Mouse (Mus musculus) bone marrow, adult 2 months (tissue): ENCODE measurements around the gene Ifna5.

Experiments used
- CTCF ChIP-seq: fragments of 200-500 bp; IDR thresholded peaks from 2 replicates; pipeline ENCODE4 v1.5.1; 2011; ENCODE audit warnings: low read length, control low read depth; ENCODE audit not compliant: control insufficient read depth, insufficient read depth
- POLR2A ChIP-seq: fragments of 200-500 bp; IDR thresholded peaks from 2 replicates; pipeline ENCODE4 v1.6.1; 2011; ENCODE audit warnings: low read depth, mild to moderate bottlenecking, control low read depth, low read length, borderline replicate concordance; ENCODE audit not compliant: control insufficient read depth

DNA sequence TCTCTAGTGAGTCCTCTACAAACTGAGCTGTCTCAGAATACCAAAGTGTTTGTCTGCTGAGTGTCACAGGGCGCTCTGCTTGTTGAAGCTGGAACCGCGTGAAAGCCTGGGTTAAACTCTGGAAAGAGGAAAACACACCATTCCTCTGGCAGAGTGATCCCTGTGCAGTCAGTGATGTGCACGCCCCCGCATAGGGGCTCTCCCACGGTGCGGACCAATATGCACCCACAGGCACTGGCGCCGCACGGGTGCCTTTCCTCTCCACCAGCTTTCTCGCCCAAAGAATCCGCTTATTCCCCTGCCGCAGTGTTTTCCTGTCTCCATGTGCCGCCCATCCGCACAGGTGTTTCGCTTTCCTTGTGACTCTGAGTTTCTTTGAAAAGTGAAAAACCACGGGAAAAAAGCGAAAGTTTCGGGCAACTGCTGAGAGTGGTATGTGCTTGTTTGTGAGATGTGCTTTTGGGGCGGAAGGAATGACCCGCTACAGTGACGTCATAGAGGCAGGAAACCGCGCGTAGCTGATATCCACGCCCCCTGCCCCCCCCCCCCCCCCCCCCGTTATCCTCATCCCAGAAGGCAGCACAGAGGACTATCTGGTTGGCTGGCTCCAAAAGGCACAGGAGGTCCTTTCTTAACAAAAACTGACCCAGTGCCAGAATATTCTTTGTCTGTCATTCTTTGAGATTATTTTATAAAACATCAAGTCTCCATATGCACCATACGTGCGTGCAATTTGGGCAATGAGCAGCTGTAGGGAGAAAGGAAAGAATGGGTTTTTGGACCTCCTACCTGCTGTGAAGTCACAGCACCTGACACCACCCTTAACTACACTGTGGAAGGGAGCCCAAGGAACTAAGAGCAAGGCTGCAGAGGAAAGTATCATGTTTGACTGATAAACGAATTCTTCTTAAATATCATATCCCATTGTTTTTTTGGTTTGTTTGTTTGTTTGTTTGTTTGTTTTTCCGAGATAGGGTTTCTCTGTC, 32.9 kb downstream of the Ifna5 start:
- TF ChIP-seq CTCF (no peak), POLR2A (no peak)
